Mouse (Mus musculus): ENCODE measurements around the gene Pkn2.

GRCm38 (mm10) chr3:142924831-142925348, 43.1 kb upstream of the Pkn2 start:
- TF ChIP-seq MAX (IDR thresholded peaks at IDR 0.05; ENCODE audit: low read depth) (no peak), CEBPB (IDR thresholded peaks at IDR 0.05; ENCODE audit: insufficient read depth, poor library complexity, severe bottlenecking) (no peak), POLR2A (IDR thresholded peaks at IDR 0.05; ENCODE audit: insufficient read length, low read depth) (no peak), MYOG (IDR thresholded peaks at IDR 0.05; ENCODE audit: control insufficient read depth in 1 of 3, insufficient read depth in 1 of 3, insufficient read length in 2 of 3, low read depth in 2 of 3) (no peak), REST (IDR thresholded peaks at IDR 0.05; ENCODE audit: insufficient read depth, insufficient read length) (no peak), MYOD1 (IDR thresholded peaks at IDR 0.05; ENCODE audit: control insufficient read depth in 1 of 3, insufficient read length in 2 of 3, low read depth in 2 of 3) (no peak)
